Mouse (Mus musculus): Measurements from ENCODE around the gene Pak1. TPM values are rescaled to one million over a fixed set of nuclear protein-coding genes. Genes with fewer than 3 reads are reported as not detected.
"Not testable (repeated sequence)": the region's sequence is repeated elsewhere in the genome, so short reads cannot be mapped to it uniquely, and the experiment has no call there.

Gene Pak1
- polyA plus RNA-seq, 1 experiment from 2014 or later, result 28.0 TPM

GRCm38 (mm10) chr7:97830739-97831138 is 42.4 kb downstream of the Pak1 start:
- H3K4me3 ChIP-seq (replicated peaks), result no peak overlapping the region
- no peak overlapping the region for H3K9ac ChIP-seq (replicated peaks)
- no peaks in the 10 kb centered on the region for H3K36me3 ChIP-seq
- H3K27ac ChIP-seq, result no peak overlapping the region
- no peaks in the 10 kb centered on the region for H3K4me1 ChIP-seq (replicated peaks)
- H3K27me3 ChIP-seq, result no peaks in the 10 kb centered on the region
- H3K9me3 ChIP-seq, result no peaks in the 10 kb centered on the region
- 86% methylated on average over 3 of the region's 3 CpGs for WGBS
- H3K4me2 ChIP-seq, result no peak overlapping the region
- no peak for ATAC-seq (ENCODE audit: insufficient number of reproducible peaks, insufficient read depth, low FRiP score, low TSS enrichment, low read depth)

- H3K4me2 ChIP-seq, result no peak overlapping the region
- no peak for ATAC-seq (ENCODE audit: insufficient number of reproducible peaks, insufficient read depth, low FRiP score, low TSS enrichment, low read depth)
These were observed 44.6 kb downstream of the Pak1 start for GRCm38 (mm10) chr7:97832987-97833386.

GRCm38 (mm10) chr7:97838574-97838973 is 50.2 kb downstream of the Pak1 start:
- no peak overlapping the region for H3K4me2 ChIP-seq
- no peak for ATAC-seq (ENCODE audit: insufficient number of reproducible peaks, insufficient read depth, low FRiP score, low TSS enrichment, low read depth)
- no peaks in the 10 kb centered on the region for H3K36me3 ChIP-seq
- no peak overlapping the region for H3K9ac ChIP-seq (replicated peaks)
- no peak overlapping the region for H3K4me3 ChIP-seq (replicated peaks)
- no peak overlapping the region for H3K27ac ChIP-seq
- H3K27me3 ChIP-seq, result no peaks in the 10 kb centered on the region
- peaks cover 9% of the 10 kb centered on the region; the same call in 1 of the 2 replicates for H3K4me1 ChIP-seq (replicated peaks)
- no peaks in the 10 kb centered on the region for H3K9me3 ChIP-seq

More at GRCm38 (mm10) chr7:97832987-97833386, 44.6 kb downstream of the Pak1 start:
- Histone ChIP-seq H3K27ac (no peak overlapping the region), H3K9me3 (no peaks in the 10 kb centered on the region), H3K4me1 (replicated peaks) (no peaks in the 10 kb centered on the region), H3K4me3 (replicated peaks) (no peak overlapping the region), H3K9ac (replicated peaks) (no peak overlapping the region), H3K27me3 (no peaks in the 10 kb centered on the region), H3K36me3 (no peaks in the 10 kb centered on the region)
- 83% methylated on average over 2 of the region's 2 CpGs for WGBS

- no peaks in the 10 kb centered on the region for H3K9me3 ChIP-seq
- no peak overlapping the region for H3K4me2 ChIP-seq
- no peak overlapping the region for H3K4me3 ChIP-seq (replicated peaks)
- WGBS, result 85% methylated on average over 5 of the region's 5 CpGs
- H3K27me3 ChIP-seq, result no peaks in the 10 kb centered on the region
- peaks cover 10% of the 10 kb centered on the region; the same call in 1 of the 2 replicates for H3K4me1 ChIP-seq (replicated peaks)
- no peak overlapping the region for H3K27ac ChIP-seq
- ATAC-seq (ENCODE audit: insufficient number of reproducible peaks, insufficient read depth, low FRiP score, low TSS enrichment, low read depth), result no peak
- no peak overlapping the region for H3K9ac ChIP-seq (replicated peaks)
- H3K36me3 ChIP-seq, result no peaks in the 10 kb centered on the region
These were observed 53.0 kb downstream of the Pak1 start for GRCm38 (mm10) chr7:97841311-97841710.

- H3K4me2 ChIP-seq, result peak overlapping the region; percentile 61
- no peak overlapping the region for H3K9ac ChIP-seq (replicated peaks)
- ATAC-seq (ENCODE audit: insufficient number of reproducible peaks, insufficient read depth, low FRiP score, low TSS enrichment, low read depth), result no peak
- H3K27me3 ChIP-seq, result no peaks in the 10 kb centered on the region
- H3K4me3 ChIP-seq (replicated peaks), result peak overlapping the region; percentile 41
- peaks cover 10% of the 10 kb centered on the region; the same call in 1 of the 2 replicates for H3K4me1 ChIP-seq (replicated peaks)
- no peaks in the 10 kb centered on the region for H3K9me3 ChIP-seq
- H3K36me3 ChIP-seq, result no peaks in the 10 kb centered on the region
- H3K27ac ChIP-seq, result no peak overlapping the region
- 70% methylated on average over 2 of the region's 2 CpGs for WGBS
These were observed 54.0 kb downstream of the Pak1 start for GRCm38 (mm10) chr7:97842332-97842731.

- H3K4me1 ChIP-seq (replicated peaks), result peaks cover 10% of the 10 kb centered on the region; the same call in 1 of the 2 replicates
- no peaks in the 10 kb centered on the region for H3K9me3 ChIP-seq
- peak overlapping the region; percentile 61 for H3K4me2 ChIP-seq
- peak overlapping the region; percentile 41 for H3K4me3 ChIP-seq (replicated peaks)
- H3K9ac ChIP-seq (replicated peaks), result peak overlapping the region; percentile 51
- 6% methylated on average over 22 of the region's 22 CpGs for WGBS
- H3K27me3 ChIP-seq, result no peaks in the 10 kb centered on the region
- 0 out of 2 replicates have a peak overlapping the region, but pooled peaks have one; percentile 41 for H3K27ac ChIP-seq
- ATAC-seq (ENCODE audit: insufficient number of reproducible peaks, insufficient read depth, low FRiP score, low TSS enrichment, low read depth), result peak; percentile 96
- H3K36me3 ChIP-seq, result no peaks in the 10 kb centered on the region
These were observed 54.6 kb downstream of the Pak1 start for GRCm38 (mm10) chr7:97842806-97843570.

- H3K4me3 ChIP-seq (replicated peaks), result no peak overlapping the region
- 83% methylated on average over 3 of the region's 3 CpGs for WGBS
- H3K27me3 ChIP-seq, result no peaks in the 10 kb centered on the region
- peaks cover 10% of the 10 kb centered on the region; the same call in 1 of the 2 replicates for H3K4me1 ChIP-seq (replicated peaks)
- ATAC-seq (ENCODE audit: insufficient number of reproducible peaks, insufficient read depth, low FRiP score, low TSS enrichment, low read depth), result no peak
- no peak overlapping the region for H3K4me2 ChIP-seq
- H3K27ac ChIP-seq, result no peak overlapping the region
- no peaks in the 10 kb centered on the region for H3K36me3 ChIP-seq
- no peak overlapping the region for H3K9ac ChIP-seq (replicated peaks)
- H3K9me3 ChIP-seq, result no peaks in the 10 kb centered on the region
These were observed 56.1 kb downstream of the Pak1 start for GRCm38 (mm10) chr7:97844419-97844818.

- Histone ChIP-seq H3K9me3 (no peaks in the 10 kb centered on the region), H3K36me3 (no peaks in the 10 kb centered on the region), H3K4me2 (no peak overlapping the region), H3K27ac (no peak overlapping the region), H3K4me1 (replicated peaks) (peaks cover 10% of the 10 kb centered on the region; the same call in 1 of the 2 replicates), H3K4me3 (replicated peaks) (no peak overlapping the region), H3K9ac (replicated peaks) (no peak overlapping the region), H3K27me3 (no peaks in the 10 kb centered on the region)
- 82% methylated on average over 2 of the region's 2 CpGs for WGBS
- ATAC-seq (ENCODE audit: insufficient number of reproducible peaks, insufficient read depth, low FRiP score, low TSS enrichment, low read depth), result no peak
These were observed 57.2 kb downstream of the Pak1 start for GRCm38 (mm10) chr7:97845546-97845945.

GRCm38 (mm10) chr7:97846539-97846938 is 58.2 kb downstream of the Pak1 start:
- Histone ChIP-seq H3K4me3 (replicated peaks) (no peak overlapping the region), H3K27me3 (no peaks in the 10 kb centered on the region), H3K4me1 (replicated peaks) (peaks cover 10% of the 10 kb centered on the region; the same call in 1 of the 2 replicates), H3K9ac (replicated peaks) (no peak overlapping the region), H3K9me3 (no peaks in the 10 kb centered on the region), H3K4me2 (no peak overlapping the region), H3K36me3 (no peaks in the 10 kb centered on the region), H3K27ac (no peak overlapping the region)
- ATAC-seq (ENCODE audit: insufficient number of reproducible peaks, insufficient read depth, low FRiP score, low TSS enrichment, low read depth), result no peak

GRCm38 (mm10) chr7:97849557-97849956 is 61.2 kb downstream of the Pak1 start:
- not testable (repeated sequence) for H3K36me3 ChIP-seq; H3K4me1 ChIP-seq (replicated peaks); H3K9ac ChIP-seq (replicated peaks); H3K27me3 ChIP-seq; H3K9me3 ChIP-seq; H3K4me3 ChIP-seq (replicated peaks); H3K4me2 ChIP-seq; H3K27ac ChIP-seq; ATAC-seq (ENCODE audit: insufficient number of reproducible peaks, insufficient read depth, low FRiP score, low TSS enrichment, low read depth)
- WGBS, result 72% methylated on average over 3 of the region's 3 CpGs

- Histone ChIP-seq H3K36me3 (no peaks in the 10 kb centered on the region; the same call in 1 of the 2 replicates), H3K9ac (replicated peaks) (no peak overlapping the region), H3K4me3 (replicated peaks) (no peak overlapping the region), H3K9me3 (no peaks in the 10 kb centered on the region), H3K4me2 (no peak overlapping the region), H3K4me1 (replicated peaks) (no peaks in the 10 kb centered on the region), H3K27me3 (no peaks in the 10 kb centered on the region), H3K27ac (no peak overlapping the region)
- WGBS, result 81% methylated on average over 3 of the region's 3 CpGs
- no peak for ATAC-seq (ENCODE audit: insufficient number of reproducible peaks, insufficient read depth, low FRiP score, low TSS enrichment, low read depth)
These were observed 62.0 kb downstream of the Pak1 start for GRCm38 (mm10) chr7:97850331-97850730.

- no peak overlapping the region for H3K4me2 ChIP-seq
These were observed 75.2 kb downstream of the Pak1 start for GRCm38 (mm10) chr7:97863512-97863911.

More at GRCm38 (mm10) chr7:97863512-97863911, 75.2 kb downstream of the Pak1 start:
- H3K4me3 ChIP-seq (replicated peaks), result no peak overlapping the region
- H3K27ac ChIP-seq, result no peak overlapping the region
- H3K27me3 ChIP-seq, result no peaks in the 10 kb centered on the region
- 75% methylated on average over 3 of the region's 3 CpGs for WGBS
- H3K9me3 ChIP-seq, result no peaks in the 10 kb centered on the region
- no peaks in the 10 kb centered on the region for H3K36me3 ChIP-seq
- H3K9ac ChIP-seq (replicated peaks), result no peak overlapping the region
- no peaks in the 10 kb centered on the region for H3K4me1 ChIP-seq (replicated peaks)
- no peak for ATAC-seq (ENCODE audit: insufficient number of reproducible peaks, insufficient read depth, low FRiP score, low TSS enrichment, low read depth)

Data from limb, embryonic 12.5 days (tissue).